Mouse (Mus musculus): ENCODE results near the gene Ciapin1. TPM values are rescaled to one million over a fixed set of nuclear protein-coding genes. Genes with fewer than 3 reads are reported as not detected.

Ciapin1 gene
- polyA plus RNA-seq, 1 experiment, result 32.0 TPM

DNA sequence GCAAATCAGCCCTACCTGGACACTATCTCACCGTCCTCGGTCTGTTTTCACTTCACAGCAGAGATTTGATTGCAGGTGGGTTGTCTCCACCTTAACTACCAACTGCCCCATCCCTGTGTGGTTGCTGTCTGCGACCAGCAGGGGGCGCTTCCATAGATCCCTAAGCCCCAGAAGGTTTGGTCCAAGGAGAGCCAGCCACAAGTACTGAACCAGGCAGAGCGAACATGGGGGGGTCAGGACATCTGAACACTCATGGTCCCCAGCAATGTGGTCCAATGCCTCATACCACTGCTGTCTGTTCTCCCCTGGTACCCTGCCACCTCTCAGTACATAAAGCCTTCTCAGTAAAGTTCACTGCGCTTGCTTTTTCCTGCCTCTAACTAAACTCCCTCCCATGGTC lies 36.2 kb upstream of the Ciapin1 start:
- WGBS, result 15% methylated on average over 6 of the region's 6 CpGs
- TF ChIP-seq CTCF (IDR thresholded peaks at IDR 0.05; ENCODE audit: extremely low read depth, insufficient read length, insufficient replicate concordance, low read depth, low read length) (peak; percentile 91; the same call in 1 of the 2 replicates), POLR2A (IDR thresholded peaks at IDR 0.05; ENCODE audit: low read depth, low read length) (no peak; the same call in 1 of the 2 replicates)
- Histone ChIP-seq H3K4me3 (ENCODE audit: low read depth, low read length) (peak overlapping the region; percentile 86), H3K27ac (ENCODE audit: insufficient read depth, low read depth, low read length) (peak overlapping the region; percentile 79; the same call in 1 of the 2 replicates), H3K4me1 (ENCODE audit: control insufficient read depth, insufficient read depth, insufficient read length, low read length) (peaks cover 29% of the 10 kb centered on the region), H3K27me3 (ENCODE audit: control insufficient read depth, insufficient read depth, low read length) (no peaks in the 10 kb centered on the region), H3K36me3 (ENCODE audit: control insufficient read depth, insufficient read depth, low read length) (peaks cover 8% of the 10 kb centered on the region)

GRCm38 (mm10) chr8:94872576-94872975 lies 34.4 kb upstream of the Ciapin1 start:
- 85% methylated on average over 2 of the region's 2 CpGs for WGBS
- TF ChIP-seq POLR2A (IDR thresholded peaks at IDR 0.05; ENCODE audit: low read depth, low read length), result no peak
- TF ChIP-seq CTCF (IDR thresholded peaks at IDR 0.05; ENCODE audit: extremely low read depth, insufficient read length, insufficient replicate concordance, low read depth, low read length), result no peak
- peak overlapping the region; percentile 100 for H3K27ac ChIP-seq (ENCODE audit: insufficient read depth, low read depth, low read length)
- no peaks in the 10 kb centered on the region for H3K27me3 ChIP-seq (ENCODE audit: control insufficient read depth, insufficient read depth, low read length)
- H3K4me1 ChIP-seq (ENCODE audit: control insufficient read depth, insufficient read depth, insufficient read length, low read length), result peaks cover 29% of the 10 kb centered on the region
- peaks cover 19% of the 10 kb centered on the region for H3K36me3 ChIP-seq (ENCODE audit: control insufficient read depth, insufficient read depth, low read length)
- peak overlapping the region; percentile 59 for H3K4me3 ChIP-seq (ENCODE audit: low read depth, low read length)

GRCm38 (mm10) chr8:94872156-94872555 lies 34.0 kb upstream of the Ciapin1 start:
- H3K4me3 ChIP-seq (ENCODE audit: low read depth, low read length), result peak overlapping the region; percentile 59
- TF ChIP-seq CTCF (IDR thresholded peaks at IDR 0.05; ENCODE audit: extremely low read depth, insufficient read length, insufficient replicate concordance, low read depth, low read length) (no peak), POLR2A (IDR thresholded peaks at IDR 0.05; ENCODE audit: low read depth, low read length) (no peak)
- H3K4me1 ChIP-seq (ENCODE audit: control insufficient read depth, insufficient read depth, insufficient read length, low read length), result peaks cover 29% of the 10 kb centered on the region
- no peaks in the 10 kb centered on the region for H3K27me3 ChIP-seq (ENCODE audit: control insufficient read depth, insufficient read depth, low read length)
- H3K36me3 ChIP-seq (ENCODE audit: control insufficient read depth, insufficient read depth, low read length), result peaks cover 23% of the 10 kb centered on the region
- H3K27ac ChIP-seq (ENCODE audit: insufficient read depth, low read depth, low read length), result peak overlapping the region; percentile 100
- 38% methylated on average over 3 of the region's 3 CpGs for WGBS

GRCm38 (mm10) chr8:94871108-94871894 lies 33.1 kb upstream of the Ciapin1 start:
- Histone ChIP-seq H3K4me3 (ENCODE audit: low read depth, low read length) (peak overlapping the region; percentile 74), H3K27ac (ENCODE audit: insufficient read depth, low read depth, low read length) (peak overlapping the region; percentile 100), H3K36me3 (ENCODE audit: control insufficient read depth, insufficient read depth, low read length) (peaks cover 31% of the 10 kb centered on the region), H3K4me1 (ENCODE audit: control insufficient read depth, insufficient read depth, insufficient read length, low read length) (peaks cover 23% of the 10 kb centered on the region), H3K27me3 (ENCODE audit: control insufficient read depth, insufficient read depth, low read length) (no peaks in the 10 kb centered on the region)
- WGBS, result 2% methylated on average over 7 of the region's 7 CpGs
- TF ChIP-seq POLR2A (IDR thresholded peaks at IDR 0.05; ENCODE audit: low read depth, low read length), result peak; percentile 85
- TF ChIP-seq CTCF (IDR thresholded peaks at IDR 0.05; ENCODE audit: extremely low read depth, insufficient read length, insufficient replicate concordance, low read depth, low read length), result no peak

GRCm38 (mm10) chr8:94870474-94871107 lies 32.4 kb upstream of the Ciapin1 start:
- no peak for TF ChIP-seq CTCF (IDR thresholded peaks at IDR 0.05; ENCODE audit: extremely low read depth, insufficient read length, insufficient replicate concordance, low read depth, low read length)
- no peak for TF ChIP-seq POLR2A (IDR thresholded peaks at IDR 0.05; ENCODE audit: low read depth, low read length)
- H3K27me3 ChIP-seq (ENCODE audit: control insufficient read depth, insufficient read depth, low read length), result no peaks in the 10 kb centered on the region
- 8% methylated on average over 22 of the region's 22 CpGs for WGBS
- H3K4me1 ChIP-seq (ENCODE audit: control insufficient read depth, insufficient read depth, insufficient read length, low read length), result peaks cover 23% of the 10 kb centered on the region
- peak overlapping the region; percentile 74 for H3K4me3 ChIP-seq (ENCODE audit: low read depth, low read length)
- peak overlapping the region; percentile 100 for H3K27ac ChIP-seq (ENCODE audit: insufficient read depth, low read depth, low read length)
- peaks cover 38% of the 10 kb centered on the region for H3K36me3 ChIP-seq (ENCODE audit: control insufficient read depth, insufficient read depth, low read length)

- Histone ChIP-seq H3K4me1 (ENCODE audit: control insufficient read depth, insufficient read depth, insufficient read length, low read length) (peaks cover 20% of the 10 kb centered on the region), H3K4me3 (ENCODE audit: low read depth, low read length) (peak overlapping the region; percentile 74), H3K27ac (ENCODE audit: insufficient read depth, low read depth, low read length) (no peak overlapping the region), H3K27me3 (ENCODE audit: control insufficient read depth, insufficient read depth, low read length) (no peaks in the 10 kb centered on the region), H3K36me3 (ENCODE audit: control insufficient read depth, insufficient read depth, low read length) (peaks cover 44% of the 10 kb centered on the region)
- WGBS, result 74% methylated on average over 4 of the region's 4 CpGs
- TF ChIP-seq POLR2A (IDR thresholded peaks at IDR 0.05; ENCODE audit: low read depth, low read length) (no peak), CTCF (IDR thresholded peaks at IDR 0.05; ENCODE audit: extremely low read depth, insufficient read length, insufficient replicate concordance, low read depth, low read length) (no peak)
These were observed 31.8 kb upstream of the Ciapin1 start for GRCm38 (mm10) chr8:94870003-94870402.

DNA sequence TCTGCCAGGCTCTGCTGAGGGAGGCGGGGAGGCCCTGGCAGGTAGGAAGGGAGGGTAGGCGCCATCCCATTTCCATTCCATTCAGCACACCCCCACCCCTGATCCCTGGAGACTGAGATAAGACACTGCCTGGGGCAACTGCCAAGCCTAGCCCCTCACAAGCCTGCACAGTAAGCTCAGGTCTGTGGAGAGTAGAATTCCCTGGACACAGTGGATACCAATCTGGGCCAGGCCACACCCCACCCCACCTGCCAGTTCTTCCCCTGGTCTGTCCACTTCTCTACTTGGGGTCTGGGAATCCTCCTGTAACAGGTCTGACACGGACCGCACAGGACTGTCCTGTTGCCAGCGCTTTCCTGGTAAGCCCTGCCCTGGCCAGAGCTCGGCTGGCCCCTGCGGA lies 31.0 kb upstream of the Ciapin1 start:
- Histone ChIP-seq H3K36me3 (ENCODE audit: control insufficient read depth, insufficient read depth, low read length) (peaks cover 52% of the 10 kb centered on the region), H3K4me3 (ENCODE audit: low read depth, low read length) (no peak overlapping the region), H3K27ac (ENCODE audit: insufficient read depth, low read depth, low read length) (no peak overlapping the region), H3K4me1 (ENCODE audit: control insufficient read depth, insufficient read depth, insufficient read length, low read length) (peaks cover 18% of the 10 kb centered on the region), H3K27me3 (ENCODE audit: control insufficient read depth, insufficient read depth, low read length) (no peaks in the 10 kb centered on the region)
- TF ChIP-seq POLR2A (IDR thresholded peaks at IDR 0.05; ENCODE audit: low read depth, low read length) (no peak), CTCF (IDR thresholded peaks at IDR 0.05; ENCODE audit: extremely low read depth, insufficient read length, insufficient replicate concordance, low read depth, low read length) (no peak)
- WGBS, result 88% methylated on average over 7 of the region's 7 CpGs
